Mouse (Mus musculus) cortical plate, adult 2 months (tissue): ENCODE measurements around the gene Als2cr12.

Source experiments
- CTCF ChIP-seq: fragments of 200-500 bp; IDR thresholded peaks from 2 replicates; pipeline ENCODE4 v1.5.1; 2011; ENCODE audit warnings: mild to moderate bottlenecking, control low read depth, low read length; ENCODE audit not compliant: insufficient read depth; ENCODE audit errors: extremely low read depth
- POLR2A ChIP-seq: fragments of 200-500 bp; IDR thresholded peaks from 2 replicates; pipeline ENCODE4 v1.6.1; 2011; ENCODE audit warnings: mild to moderate bottlenecking, low read length, control low read depth; ENCODE audit not compliant: insufficient read depth; ENCODE audit errors: extremely low read depth

- TF ChIP-seq CTCF (no peak), POLR2A (no peak)
Measured at GRCm38 (mm10) chr1:58720988-58721387, 25.2 kb upstream of the Als2cr12 start.
